Mouse (Mus musculus) embryonic facial prominence, embryonic 12.5 days (tissue): ENCODE results near the gene Phpt1. TPM values are rescaled to one million over a fixed set of nuclear protein-coding genes. Genes with fewer than 3 reads are reported as not detected.

Experiments
- ATAC-seq: fragments of 200-750 bp; cut with Nextera tagmentation; 2 replicates; pipeline ENCODE4 v1.8.0; 2017; ENCODE audit not compliant: insufficient number of reproducible peaks, insufficient read depth, low FRiP score, low TSS enrichment
- H3K27ac ChIP-seq: fragments of 300-500 bp; sonication (generic); 2 replicates; pipeline ENCODE4 v1.5.1; 2016; ENCODE audit warnings: mild to moderate bottlenecking
- H3K27me3 ChIP-seq: fragments of 300-500 bp; sonication (generic); 2 replicates; pipeline ENCODE4 v1.6.1; 2016; ENCODE audit warnings: mild to moderate bottlenecking, moderate library complexity
- H3K36me3 ChIP-seq: fragments of 300-500 bp; sonication (generic); 2 replicates; pipeline ENCODE4 v1.6.1; 2016; ENCODE audit warnings: mild to moderate bottlenecking
- H3K4me1 ChIP-seq: fragments of 300-500 bp; sonication (generic); 2 replicates; pipeline ENCODE4 v1.6.1; 2016
- H3K4me2 ChIP-seq: fragments of 300-500 bp; sonication (generic); replicated peaks from 2 replicates; pipeline ENCODE4 v1.6.1; 2016; ENCODE audit warnings: mild to moderate bottlenecking, moderate library complexity
- H3K4me3 ChIP-seq: fragments of 300-500 bp; sonication (generic); 2 replicates; pipeline ENCODE4 v1.5.1; 2016; ENCODE audit warnings: mild to moderate bottlenecking
- H3K9ac ChIP-seq: fragments of 300-500 bp; sonication (generic); 2 replicates; pipeline ENCODE4 v1.6.1; 2016; ENCODE audit warnings: mild to moderate bottlenecking, moderate library complexity
- H3K9me3 ChIP-seq: fragments of 300-500 bp; sonication (generic); 2 replicates; pipeline ENCODE4 v1.6.1; 2016; ENCODE audit warnings: mild to moderate bottlenecking, moderate library complexity
- WGBS: fragments of 180-500 bp; shearing (Covaris S2); methylation state at CpG from one replicate; pipeline ENCODE4 v1.1.7; 2016; 5-methylcytosine and 5-hydroxymethylcytosine counted together
- polyA plus RNA-seq: library from polyadenylated mRNA; unstranded; fragments of >200 nt; fragmentation: Nextera tagmentation; extraction: Ambion mirVana; gene quantifications from 2 replicates; pipeline ENCODE4 v1.2.1, GENCODE M21; 2016

Phpt1 gene
- polyA plus RNA-seq, 1 experiment from 2014 or later: 156 TPM

DNA sequence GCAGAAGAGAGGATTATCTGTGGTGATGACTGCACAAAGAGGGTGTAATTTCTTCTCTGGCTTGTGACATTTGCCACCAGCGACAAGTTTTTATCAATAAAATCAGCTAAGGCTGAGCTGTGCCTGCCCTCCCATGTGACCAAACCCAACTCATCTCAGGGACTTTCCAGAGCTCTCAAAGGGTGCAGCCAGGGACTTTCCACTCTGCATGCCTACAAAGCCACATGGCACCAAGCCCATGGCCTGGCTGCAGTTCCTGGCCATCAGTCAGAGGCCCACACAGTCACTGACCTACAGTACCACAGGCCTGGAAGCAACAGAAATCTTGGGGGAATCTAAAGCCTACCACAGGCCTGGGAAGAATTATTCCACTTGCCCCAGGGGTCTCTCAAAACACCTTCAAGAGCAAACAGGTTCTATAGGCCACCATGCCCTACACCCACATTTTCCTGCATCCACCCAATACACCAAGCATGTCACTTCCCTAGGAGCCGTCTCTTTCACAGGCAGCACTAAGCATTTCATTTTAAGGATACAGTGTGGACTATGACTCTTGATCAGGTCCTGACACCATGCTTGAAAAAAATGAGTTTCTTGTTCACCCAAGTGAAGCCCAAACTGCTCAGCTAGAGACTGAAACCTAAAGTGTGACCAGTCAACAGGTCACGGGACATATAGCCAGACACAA lies 40.7 kb downstream of the Phpt1 start:
- H3K9ac ChIP-seq: no peak overlapping the region
- WGBS: 87% methylated on average over 3 of the region's 3 CpGs
- H3K4me3 ChIP-seq: no peak overlapping the region
- no peaks in the 10 kb centered on the region for H3K27me3 ChIP-seq
- no peak overlapping the region for H3K4me2 ChIP-seq
- ATAC-seq: no peak
- no peaks in the 10 kb centered on the region for H3K4me1 ChIP-seq
- H3K27ac ChIP-seq: no peak overlapping the region
- H3K36me3 ChIP-seq: peaks cover 81% of the 10 kb centered on the region
- H3K9me3 ChIP-seq: no peaks in the 10 kb centered on the region

DNA sequence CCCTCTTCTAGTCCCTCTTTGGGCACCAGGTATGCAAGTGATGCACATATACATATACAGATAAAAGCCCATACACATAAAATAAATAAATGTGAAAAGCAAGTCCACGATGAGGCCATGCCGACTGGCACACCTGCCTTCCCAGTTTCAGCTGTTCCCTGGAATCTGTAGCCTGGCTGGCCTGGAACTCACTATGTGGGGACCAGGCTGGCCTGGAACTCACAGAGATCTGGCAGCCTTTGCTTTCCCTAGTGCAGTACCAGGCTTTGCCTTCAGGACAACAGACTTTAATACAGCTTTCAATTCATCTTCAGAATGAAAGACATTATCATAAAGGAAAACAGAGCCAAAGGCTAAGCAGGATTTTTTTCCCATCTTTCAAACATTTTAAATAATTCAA lies 41.3 kb downstream of the Phpt1 start:
- Histone ChIP-seq H3K9ac (no peak overlapping the region), H3K4me1 (no peaks in the 10 kb centered on the region), H3K4me3 (no peak overlapping the region), H3K9me3 (no peaks in the 10 kb centered on the region), H3K27ac (no peak overlapping the region), H3K36me3 (peaks cover 85% of the 10 kb centered on the region), H3K4me2 (no peak overlapping the region), H3K27me3 (no peaks in the 10 kb centered on the region)
- 96% methylated on average over 2 of the region's 2 CpGs for WGBS
- no peak for ATAC-seq

DNA sequence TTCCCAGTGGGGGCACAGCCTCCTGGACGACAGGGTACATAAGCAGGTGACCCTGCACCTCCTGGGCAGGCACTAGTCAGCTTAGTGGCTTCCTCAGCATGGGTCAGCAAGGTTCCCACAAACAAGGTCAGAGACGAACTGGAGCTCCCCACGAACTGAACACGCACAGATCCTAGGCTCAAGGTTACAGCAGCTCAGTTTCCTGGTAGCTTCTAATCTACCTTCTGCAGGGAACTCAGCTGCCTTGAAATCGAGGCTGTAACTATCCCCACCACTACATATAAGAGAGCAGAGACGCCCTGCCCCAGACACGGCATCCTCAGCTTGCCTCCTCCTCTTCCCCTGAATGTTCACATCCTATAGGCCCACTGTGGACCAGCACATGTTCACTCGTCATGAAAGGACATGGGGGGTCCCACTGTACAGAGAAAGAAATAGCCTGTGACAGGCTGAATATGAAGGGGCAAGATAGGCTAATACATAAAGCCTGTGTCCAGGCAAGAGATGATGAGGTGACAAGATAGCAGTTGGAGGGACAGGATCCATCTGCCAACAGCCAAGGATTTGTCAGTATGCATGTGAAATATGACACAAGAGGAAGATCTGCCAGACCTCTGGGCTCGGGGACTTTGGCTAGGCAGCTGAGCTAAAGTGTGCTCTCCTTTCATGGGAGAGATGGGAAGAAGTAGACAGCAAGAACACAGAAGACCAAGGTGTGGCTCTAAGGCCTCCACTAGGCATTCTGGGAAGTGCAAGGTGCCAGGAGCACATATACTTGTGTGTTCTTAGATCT lies 48.3 kb downstream of the Phpt1 start:
- Histone ChIP-seq H3K36me3 (peaks cover 88% of the 10 kb centered on the region), H3K4me2 (no peak overlapping the region), H3K9me3 (no peaks in the 10 kb centered on the region), H3K4me3 (no peak overlapping the region), H3K27me3 (no peaks in the 10 kb centered on the region), H3K27ac (no peak overlapping the region), H3K4me1 (no peaks in the 10 kb centered on the region), H3K9ac (no peak overlapping the region)
- ATAC-seq: no peak
- 83% methylated on average over 9 of the region's 9 CpGs for WGBS

Other genes starting within 250 kb of the Phpt1 start
- gene Man1b1, start 242.9 kb downstream of the Phpt1 start, polyA plus RNA-seq: 66.5 and 75.8 TPM in 2 replicates
- gene Dpp7, start 218.9 kb downstream of the Phpt1 start, polyA plus RNA-seq: 25.0 and 27.0 TPM in 2 replicates
- gene Uap1l1, start 209.5 kb downstream of the Phpt1 start, polyA plus RNA-seq: 7.9 and 8.9 TPM in 2 replicates
- gene Sapcd2, start 202.9 kb downstream of the Phpt1 start, polyA plus RNA-seq: 51.4 and 51.6 TPM in 2 replicates
- 0.41 and 0.42 TPM in 2 replicates for gene Entpd2, start 179.3 kb downstream of the Phpt1 start, polyA plus RNA-seq
- 47.7 and 60.0 TPM in 2 replicates for gene Npdc1, start 175.9 kb downstream of the Phpt1 start, polyA plus RNA-seq
- gene Fut7, start 152.0 kb downstream of the Phpt1 start, polyA plus RNA-seq: not detected in 2 replicates
- gene Abca2, start 146.5 kb downstream of the Phpt1 start, polyA plus RNA-seq: 4.8 and 5.2 TPM in 2 replicates
- gene Clic3, start 118.4 kb downstream of the Phpt1 start, polyA plus RNA-seq: 1.4 and 1.8 TPM in 2 replicates
- 28.6 and 28.9 TPM in 2 replicates for gene Paxx, start 114.1 kb downstream of the Phpt1 start, polyA plus RNA-seq
- gene Ptgds, start 105.2 kb downstream of the Phpt1 start, polyA plus RNA-seq: 0.70 and 0.96 TPM in 2 replicates
- gene Lcn12, start 81.3 kb downstream of the Phpt1 start, polyA plus RNA-seq: not detected in 2 replicates
- 81.8 and 82.8 TPM in 2 replicates for gene Fbxw5, start 74.5 kb downstream of the Phpt1 start, polyA plus RNA-seq
- gene C8g, start 73.5 kb downstream of the Phpt1 start, polyA plus RNA-seq: 6.3 and 6.4 TPM in 2 replicates
- gene Traf2, start 28.3 kb downstream of the Phpt1 start, polyA plus RNA-seq: 37.7 and 37.8 TPM in 2 replicates
- 310 and 331 TPM in 2 replicates for gene Edf1, start 17.4 kb downstream of the Phpt1 start, polyA plus RNA-seq
- gene Mamdc4, start 379 bp downstream of the Phpt1 start, polyA plus RNA-seq: 4.2 and 10.1 TPM in 2 replicates
- 0.20 and 0.24 TPM in 2 replicates for gene Ajm1, start 6.5 kb upstream of the Phpt1 start, polyA plus RNA-seq
- gene Rabl6, start 33.3 kb upstream of the Phpt1 start, polyA plus RNA-seq: 79.0 and 84.9 TPM in 2 replicates
- gene Ccdc183, start 42.5 kb upstream of the Phpt1 start, polyA plus RNA-seq: 0.19 TPM in 2 replicates
- gene Tmem141, start 46.8 kb upstream of the Phpt1 start, polyA plus RNA-seq: 21.1 and 24.6 TPM in 2 replicates
- 0.65 and 0.69 TPM in 2 replicates for gene Fcna, start 52.8 kb upstream of the Phpt1 start, polyA plus RNA-seq
- 0.36 and 0.62 TPM in 2 replicates for gene Lcn8, start 77.9 kb upstream of the Phpt1 start, polyA plus RNA-seq
- gene Lcn5, start 82.7 kb upstream of the Phpt1 start, polyA plus RNA-seq: not detected in 2 replicates
- gene Lcn6, start 101.6 kb upstream of the Phpt1 start, polyA plus RNA-seq: not detected in 2 replicates
- gene Lcn10, start 107.5 kb upstream of the Phpt1 start, polyA plus RNA-seq: not detected in 2 replicates
- gene Obp2a, start 124.8 kb upstream of the Phpt1 start, polyA plus RNA-seq: not detected in 2 replicates
- gene Bmyc, start 131.5 kb upstream of the Phpt1 start, polyA plus RNA-seq: 100 and 106 TPM in 2 replicates
- gene Obp2b, start 161.8 kb upstream of the Phpt1 start, polyA plus RNA-seq: not detected in 2 replicates
- not detected in 2 replicates for gene Lcn3, start 190.3 kb upstream of the Phpt1 start, polyA plus RNA-seq
- gene Lcn11, start 201.8 kb upstream of the Phpt1 start, polyA plus RNA-seq: not detected in 2 replicates
- gene Gm13539, start 207.0 kb upstream of the Phpt1 start, polyA plus RNA-seq: not detected in 2 replicates
- gene Glt6d1, start 240.6 kb upstream of the Phpt1 start, polyA plus RNA-seq: not detected in 2 replicates
- not detected in 2 replicates for gene Lcn9, start 247.9 kb upstream of the Phpt1 start, polyA plus RNA-seq